Mouse (Mus musculus): ENCODE measurements around the gene Cd82.

GRCm38 (mm10) chr2:93416874-93417709 is 45.8 kb downstream of the Cd82 start:
- TF ChIP-seq POLR2A (IDR thresholded peaks at IDR 0.05; ENCODE audit: control insufficient read depth, extremely low read depth, insufficient read depth, low read length, poor library complexity) (no peak), CTCF (IDR thresholded peaks at IDR 0.05; ENCODE audit: borderline replicate concordance, control insufficient read depth, extremely low read depth, insufficient read depth, low read length, poor library complexity) (no peak)
